Comparison of ENCODE assay signal across 17 mouse cellular contexts in the genomic region with DNA sequence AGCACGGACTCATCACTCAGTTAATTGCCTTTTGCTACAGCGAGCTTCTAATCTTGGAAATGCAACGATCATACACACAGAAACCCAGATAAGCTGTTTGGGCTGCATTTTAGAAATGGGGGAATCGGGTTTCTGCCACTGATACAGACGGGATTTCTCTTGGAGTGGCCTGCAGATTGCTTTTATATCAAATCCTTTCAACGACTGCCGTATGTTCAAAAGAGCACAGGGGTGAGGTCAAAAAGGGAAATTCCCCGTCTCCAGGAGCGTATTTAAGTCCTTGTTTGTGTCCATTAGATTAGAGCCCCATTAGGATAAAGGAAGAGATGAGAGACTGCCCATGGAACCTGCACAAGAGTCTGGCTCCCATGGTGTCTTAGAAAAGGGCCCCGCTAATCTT.
DNase-seq lines count a peak whose midpoint lies in the region; ATAC-seq and TF ChIP-seq lines count a peak whose summit lies in the region.
"Had no signal": no experiment of that assay in that cellular context is flagged by ENCODE, and none has a peak within 500 bp of the region (broad histone marks: within the 10 kb centered on the region; RNA-seq: fewer than 3 reads in every experiment).

No protein-coding gene starts in this region.

- H3K36me3 ChIP-seq in forebrain, embryonic 10.5 days (replicated peaks): no peaks in the 10 kb centered on the region
- H3K36me3 ChIP-seq in forebrain, embryonic 16.5 days (ENCODE audit: control insufficient read depth, insufficient read depth): no peaks in the 10 kb centered on the region
- H3K36me3 ChIP-seq in lung, embryonic 14.5 days (ENCODE audit: insufficient read depth): no peaks in the 10 kb centered on the region
- H3K36me3 ChIP-seq in hindbrain, embryonic 12.5 days: no peaks in the 10 kb centered on the region
- no peaks in the 10 kb centered on the region for H3K36me3 ChIP-seq in midbrain, embryonic 16.5 days (ENCODE audit: control insufficient read depth, insufficient read depth, low read length)
- H3K36me3 ChIP-seq: embryonic facial prominence, embryonic 13.5 days; heart, embryonic 10.5 days had no signal

- H3K27ac ChIP-seq in forebrain, embryonic 10.5 days: peak overlapping the region; percentile 11; the same call in 1 of the 2 replicates
- H3K27ac ChIP-seq in forebrain, embryonic 16.5 days (ENCODE audit: low read length): no peak overlapping the region
- H3K27ac ChIP-seq in lung, embryonic 14.5 days (ENCODE audit: low read depth): no peak overlapping the region
- H3K27ac ChIP-seq in hindbrain, embryonic 12.5 days: peak overlapping the region; percentile 68
- no peak overlapping the region for H3K27ac ChIP-seq in midbrain, embryonic 16.5 days (ENCODE audit: low read length)
- H3K27ac ChIP-seq: embryonic facial prominence, embryonic 13.5 days; heart, embryonic 10.5 days had no signal

- peaks cover 37% of the 10 kb centered on the region for H3K27me3 ChIP-seq in forebrain, embryonic 10.5 days (ENCODE audit: poor library complexity, severe bottlenecking)
- H3K27me3 ChIP-seq in forebrain, embryonic 16.5 days (replicated peaks; ENCODE audit: control insufficient read depth, insufficient read depth, low read length): no peaks in the 10 kb centered on the region
- no peaks in the 10 kb centered on the region for H3K27me3 ChIP-seq in lung, embryonic 14.5 days (ENCODE audit: insufficient read depth, low read length)
- no peaks in the 10 kb centered on the region for H3K27me3 ChIP-seq in hindbrain, embryonic 12.5 days
- no peaks in the 10 kb centered on the region for H3K27me3 ChIP-seq in midbrain, embryonic 16.5 days (ENCODE audit: control insufficient read depth, insufficient read depth, low read depth, low read length)
- H3K27me3 ChIP-seq: embryonic facial prominence, embryonic 13.5 days had no signal

- H3K9me3 ChIP-seq in forebrain, embryonic 10.5 days: no peaks in the 10 kb centered on the region
- H3K9me3 ChIP-seq in forebrain, embryonic 16.5 days (ENCODE audit: control insufficient read depth, low read length): no peaks in the 10 kb centered on the region
- no peaks in the 10 kb centered on the region for H3K9me3 ChIP-seq in lung, embryonic 14.5 days (ENCODE audit: low read depth, low read length)
- no peaks in the 10 kb centered on the region for H3K9me3 ChIP-seq in hindbrain, embryonic 12.5 days (replicated peaks)
- no peaks in the 10 kb centered on the region for H3K9me3 ChIP-seq in midbrain, embryonic 16.5 days (replicated peaks; ENCODE audit: control insufficient read depth, low read length, poor library complexity, severe bottlenecking)
- H3K9me3 ChIP-seq: embryonic facial prominence, embryonic 13.5 days; heart, embryonic 10.5 days had no signal

- 30% methylated on average over 10 of the region's 10 CpGs for WGBS in forebrain, embryonic 10.5 days
- 24% methylated on average over 10 of the region's 10 CpGs for WGBS in forebrain, embryonic 16.5 days
- 25% methylated on average over 10 of the region's 10 CpGs for WGBS in lung, embryonic 14.5 days
- WGBS in hindbrain, embryonic 12.5 days: 46% methylated on average over 10 of the region's 10 CpGs
- 27% methylated on average over 10 of the region's 10 CpGs for WGBS in midbrain, embryonic 16.5 days

- no peak overlapping the region for H3K4me2 ChIP-seq in forebrain, embryonic 16.5 days (ENCODE audit: low read length)
- H3K4me2 ChIP-seq in lung, embryonic 14.5 days: peak overlapping the region; percentile 38; the same call in 1 of the 2 replicates
- no peak overlapping the region for H3K4me2 ChIP-seq in hindbrain, embryonic 12.5 days (replicated peaks)
- peak overlapping the region; percentile 10; the same call in 1 of the 2 replicates for H3K4me2 ChIP-seq in midbrain, embryonic 16.5 days (ENCODE audit: low read length)
- H3K4me2 ChIP-seq: embryonic facial prominence, embryonic 13.5 days had no signal

- no peak for DNase-seq in forebrain, embryonic 10.5 days (ENCODE audit: extremely low spot score, low spot score)
- peak; percentile 11 for DNase-seq in lung, embryonic 14.5 days
- no peak for DNase-seq in lung, postnatal 4 days
- no peak for DNase-seq in adrenal gland, adult 8-10 months
- no peak for DNase-seq in thymus, postnatal 4 days
- DNase-seq: cerebellum, postnatal 25 days; gastrocnemius, postnatal 25 days; liver, postnatal 0 days; right cerebral cortex, postnatal 25 days had no signal

- H3K9ac ChIP-seq in forebrain, embryonic 16.5 days (replicated peaks; ENCODE audit: low read depth, low read length): no peak overlapping the region
- no peak overlapping the region for H3K9ac ChIP-seq in lung, embryonic 14.5 days
- H3K9ac ChIP-seq in hindbrain, embryonic 12.5 days: no peak overlapping the region
- no peak overlapping the region for H3K9ac ChIP-seq in midbrain, embryonic 16.5 days (ENCODE audit: low read depth, low read length)
- H3K9ac ChIP-seq: embryonic facial prominence, embryonic 13.5 days; liver, postnatal 0 days had no signal

- TF ChIP-seq CTCF in lung, embryonic 14.5 days (IDR thresholded peaks at IDR 0.05; ENCODE audit: low read depth): no peak

- no peak for ATAC-seq in forebrain, embryonic 16.5 days
- no peak for ATAC-seq in lung, embryonic 14.5 days (ENCODE audit: insufficient read depth)
- ATAC-seq in hindbrain, embryonic 12.5 days (ENCODE audit: low FRiP score): no peak
- no peak for ATAC-seq in midbrain, embryonic 16.5 days
- ATAC-seq: intestine, embryonic 16.5 days; liver, postnatal 0 days; Patski had no signal

- H3K4me1 ChIP-seq in forebrain, embryonic 10.5 days: peaks cover 11% of the 10 kb centered on the region
- peaks cover 5% of the 10 kb centered on the region for H3K4me1 ChIP-seq in forebrain, embryonic 16.5 days (replicated peaks; ENCODE audit: control insufficient read depth, insufficient read depth, low read length)
- no peaks in the 10 kb centered on the region for H3K4me1 ChIP-seq in lung, embryonic 14.5 days (ENCODE audit: insufficient read depth)
- H3K4me1 ChIP-seq in hindbrain, embryonic 12.5 days: no peaks in the 10 kb centered on the region
- peaks cover 6% of the 10 kb centered on the region; the same call in 1 of the 2 replicates for H3K4me1 ChIP-seq in midbrain, embryonic 16.5 days (ENCODE audit: control insufficient read depth, insufficient read depth, low read length)
- H3K4me1 ChIP-seq: embryonic facial prominence, embryonic 13.5 days; heart, embryonic 10.5 days had no signal

- H3K4me3 ChIP-seq in forebrain, embryonic 10.5 days: peak overlapping the region; percentile 15; the same call in 1 of the 2 replicates
- H3K4me3 ChIP-seq in forebrain, embryonic 16.5 days (replicated peaks; ENCODE audit: low read length): no peak overlapping the region
- no peak overlapping the region for H3K4me3 ChIP-seq in lung, embryonic 14.5 days (ENCODE audit: low read depth, low read length)
- no peak overlapping the region for H3K4me3 ChIP-seq in hindbrain, embryonic 12.5 days
- no peak overlapping the region for H3K4me3 ChIP-seq in midbrain, embryonic 16.5 days (ENCODE audit: low read depth, low read length)
- H3K4me3 ChIP-seq: embryonic facial prominence, embryonic 13.5 days; heart, embryonic 10.5 days; myocyte had no signal

Comparison
In these comparisons a context has a peak if more than half of its experiments do, and no peak if none do; other contexts are left out.
1. H3K27ac ChIP-seq: peak in forebrain, embryonic 10.5 days (single experiment) and hindbrain, embryonic 12.5 days (single experiment); none in forebrain, embryonic 16.5 days (single experiment), lung, embryonic 14.5 days (single experiment) and midbrain, embryonic 16.5 days (single experiment).
2. H3K4me2 ChIP-seq: peak in lung, embryonic 14.5 days (single experiment) and midbrain, embryonic 16.5 days (single experiment); none in forebrain, embryonic 16.5 days (single experiment) and hindbrain, embryonic 12.5 days (single experiment).